Mouse (Mus musculus) liver, adult (tissue): ENCODE data around the gene Rec114.

Experiments
- GATA4 ChIP-seq: IDR thresholded peaks from 2 replicates; pipeline ENCODE4 v1.6.1; 2014; ENCODE audit warnings: mild to moderate bottlenecking, low read length; ENCODE audit not compliant: insufficient replicate concordance

Gene Rec114

GRCm38 (mm10) chr9:58685290-58685689 is 58.5 kb downstream of the Rec114 start:
- TF ChIP-seq GATA4 = no peak

GRCm38 (mm10) chr9:58683372-58683771 is 60.4 kb downstream of the Rec114 start:
- no peak for TF ChIP-seq GATA4

GRCm38 (mm10) chr9:58682106-58682505 is 61.7 kb downstream of the Rec114 start:
- no peak for TF ChIP-seq GATA4

GRCm38 (mm10) chr9:58681411-58681810 is 62.4 kb downstream of the Rec114 start:
- TF ChIP-seq GATA4 = no peak

GRCm38 (mm10) chr9:58675371-58675770 is 68.4 kb downstream of the Rec114 start:
- no peak for TF ChIP-seq GATA4

GRCm38 (mm10) chr9:58674736-58675135 is 69.0 kb downstream of the Rec114 start:
- TF ChIP-seq GATA4 = no peak

- no peak for TF ChIP-seq GATA4
These were observed 71.3 kb downstream of the Rec114 start for GRCm38 (mm10) chr9:58672474-58672873.

- TF ChIP-seq GATA4 = no peak
These were observed 73.9 kb downstream of the Rec114 start for GRCm38 (mm10) chr9:58669819-58670218.

GRCm38 (mm10) chr9:58669071-58669470 is 74.7 kb downstream of the Rec114 start:
- no peak for TF ChIP-seq GATA4

- TF ChIP-seq GATA4 = no peak
These were observed 75.6 kb downstream of the Rec114 start for GRCm38 (mm10) chr9:58668171-58668570.

- no peak for TF ChIP-seq GATA4
These were observed 76.5 kb downstream of the Rec114 start for GRCm38 (mm10) chr9:58667244-58667643.

GRCm38 (mm10) chr9:58666191-58666590 is 77.6 kb downstream of the Rec114 start:
- no peak for TF ChIP-seq GATA4

- TF ChIP-seq GATA4 = no peak
These were observed 78.3 kb downstream of the Rec114 start for GRCm38 (mm10) chr9:58665492-58665891.

- TF ChIP-seq GATA4 = no peak
These were observed 81.0 kb downstream of the Rec114 start for GRCm38 (mm10) chr9:58662791-58663190.

- TF ChIP-seq GATA4 = no peak
These were observed 81.8 kb downstream of the Rec114 start for GRCm38 (mm10) chr9:58662007-58662406.

GRCm38 (mm10) chr9:58660673-58661072 is 83.1 kb downstream of the Rec114 start:
- TF ChIP-seq GATA4 = no peak

GRCm38 (mm10) chr9:58659989-58660388 is 83.8 kb downstream of the Rec114 start:
- no peak for TF ChIP-seq GATA4

GRCm38 (mm10) chr9:58659331-58659730 is 84.4 kb downstream of the Rec114 start:
- no peak for TF ChIP-seq GATA4
